Mouse (Mus musculus): ENCODE results near the gene Dedd2.

Dedd2 gene

GRCm38 (mm10) chr7:25214172-25214571, 6.2 kb downstream of the Dedd2 start:
- Histone ChIP-seq H3K36me3 (ENCODE audit: insufficient read depth, low read length) (peaks cover 82% of the 10 kb centered on the region), H3K27me3 (ENCODE audit: insufficient read depth, low read length) (no peaks in the 10 kb centered on the region), H3K9me3 (ENCODE audit: low read length) (no peaks in the 10 kb centered on the region), H3K4me1 (replicated peaks; ENCODE audit: low read depth, low read length) (peaks cover 62% of the 10 kb centered on the region), H3K4me3 (replicated peaks; ENCODE audit: low read length) (no peak overlapping the region)
- TF ChIP-seq NANOG (IDR thresholded peaks at IDR 0.05; ENCODE audit: borderline replicate concordance, low read length) (no peak), CTCF (conservative IDR thresholded peaks at IDR 0.05; ENCODE audit: low read length) (no peak), POU5F1 (IDR thresholded peaks at IDR 0.05; ENCODE audit: borderline replicate concordance, low read length) (no peak)

- Histone ChIP-seq H3K4me1 (replicated peaks; ENCODE audit: low read depth, low read length) (peaks cover 63% of the 10 kb centered on the region), H3K36me3 (ENCODE audit: insufficient read depth, low read length) (peaks cover 87% of the 10 kb centered on the region), H3K27me3 (ENCODE audit: insufficient read depth, low read length) (no peaks in the 10 kb centered on the region), H3K4me3 (replicated peaks; ENCODE audit: low read length) (no peak overlapping the region), H3K9me3 (ENCODE audit: low read length) (no peaks in the 10 kb centered on the region)
- no peak for TF ChIP-seq NANOG (IDR thresholded peaks at IDR 0.05; ENCODE audit: borderline replicate concordance, low read length)
These were observed 7.3 kb downstream of the Dedd2 start for GRCm38 (mm10) chr7:25213099-25213498.

DNA sequence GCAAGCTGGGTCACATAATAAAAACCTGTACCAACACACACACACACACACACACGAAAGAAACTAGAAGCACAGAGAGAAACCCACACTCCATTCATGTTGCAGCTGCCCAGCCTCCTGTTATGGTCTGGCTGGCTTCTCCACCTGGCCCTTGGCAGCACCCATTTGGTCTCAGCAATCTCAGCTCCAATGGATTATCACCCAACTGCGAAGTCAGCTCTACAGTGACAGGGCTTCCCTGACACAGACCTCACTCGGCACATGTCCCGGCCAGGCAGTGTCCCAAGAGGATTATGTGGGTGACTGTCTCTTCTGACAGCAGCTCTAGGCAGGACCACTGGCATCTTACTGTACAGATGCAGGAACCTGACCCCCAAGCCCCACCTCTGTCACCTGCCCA, 9.9 kb downstream of the Dedd2 start:
- no peak overlapping the region for H3K4me3 ChIP-seq (replicated peaks; ENCODE audit: low read length)
- H3K4me1 ChIP-seq (replicated peaks; ENCODE audit: low read depth, low read length), result peaks cover 71% of the 10 kb centered on the region
- H3K9me3 ChIP-seq (ENCODE audit: low read length), result no peaks in the 10 kb centered on the region
- peaks cover 90% of the 10 kb centered on the region for H3K36me3 ChIP-seq (ENCODE audit: insufficient read depth, low read length)
- H3K27me3 ChIP-seq (ENCODE audit: insufficient read depth, low read length), result no peaks in the 10 kb centered on the region
- TF ChIP-seq CTCF (conservative IDR thresholded peaks at IDR 0.05; ENCODE audit: low read length) (no peak), POU5F1 (IDR thresholded peaks at IDR 0.05; ENCODE audit: borderline replicate concordance, low read length) (no peak), NANOG (IDR thresholded peaks at IDR 0.05; ENCODE audit: borderline replicate concordance, low read length) (no peak)

DNA sequence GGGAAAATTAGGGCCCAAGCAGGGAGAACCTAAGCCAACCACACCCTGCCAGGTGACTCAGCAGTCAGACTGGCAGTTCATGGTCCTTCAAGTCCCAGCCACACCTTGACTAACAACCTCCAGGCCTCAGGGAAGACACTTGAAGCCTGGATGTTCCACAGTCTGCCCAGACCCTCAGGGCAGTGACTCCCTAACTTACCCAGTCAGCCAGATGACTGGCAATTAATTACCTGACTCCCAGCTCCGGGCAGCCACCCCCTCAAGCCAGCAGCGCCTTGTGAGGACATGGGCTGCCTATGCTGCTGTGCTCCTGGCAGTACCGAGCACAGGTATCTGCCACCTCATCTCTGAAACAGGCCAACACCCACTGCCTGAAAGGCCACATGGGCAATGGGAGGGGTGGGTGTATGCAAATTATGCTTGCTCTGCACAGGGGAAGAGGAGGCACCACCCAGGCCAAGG, 11.2 kb downstream of the Dedd2 start:
- H3K27me3 ChIP-seq (ENCODE audit: insufficient read depth, low read length), result no peaks in the 10 kb centered on the region
- H3K9me3 ChIP-seq (ENCODE audit: low read length), result no peaks in the 10 kb centered on the region
- peaks cover 73% of the 10 kb centered on the region for H3K4me1 ChIP-seq (replicated peaks; ENCODE audit: low read depth, low read length)
- no peak overlapping the region for H3K4me3 ChIP-seq (replicated peaks; ENCODE audit: low read length)
- TF ChIP-seq POU5F1 (IDR thresholded peaks at IDR 0.05; ENCODE audit: borderline replicate concordance, low read length) (no peak), NANOG (IDR thresholded peaks at IDR 0.05; ENCODE audit: borderline replicate concordance, low read length) (no peak), CTCF (conservative IDR thresholded peaks at IDR 0.05; ENCODE audit: low read length) (no peak)
- H3K36me3 ChIP-seq (ENCODE audit: insufficient read depth, low read length), result peaks cover 93% of the 10 kb centered on the region

DNA sequence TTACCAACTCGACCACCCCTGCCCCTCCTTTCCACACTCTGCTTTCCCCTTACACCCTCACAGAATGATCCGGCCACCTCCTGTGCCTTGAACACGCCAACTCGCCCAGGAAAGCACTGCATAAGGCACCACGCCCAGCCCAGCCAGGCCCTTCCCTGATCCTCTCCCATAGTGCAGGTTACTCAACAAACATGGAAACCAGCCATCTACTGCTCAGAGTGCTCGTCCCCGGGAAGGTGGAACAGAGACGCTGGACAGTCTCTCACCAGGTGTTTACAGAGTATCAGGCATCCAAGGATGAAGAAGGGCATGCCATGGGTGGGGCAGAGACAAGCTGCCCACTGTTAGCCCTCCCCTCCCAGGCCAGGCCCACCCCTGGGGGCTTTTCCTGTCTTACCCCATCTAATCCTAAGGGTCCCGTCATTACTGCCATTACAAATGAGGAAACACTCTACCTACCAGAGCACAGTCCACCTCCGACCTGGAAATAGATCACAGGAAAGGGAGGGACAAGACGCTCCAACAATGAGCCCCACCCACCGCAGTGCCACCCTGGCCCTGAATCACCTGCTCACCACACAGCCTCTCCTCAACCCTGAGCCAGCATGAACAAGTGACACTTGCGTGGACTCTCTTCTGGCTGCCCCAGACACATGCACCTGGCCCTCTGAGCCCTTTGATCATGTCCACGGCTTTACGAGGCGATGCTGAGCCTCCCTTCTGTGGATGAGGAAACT, 14.2 kb downstream of the Dedd2 start:
- TF ChIP-seq POU5F1 (IDR thresholded peaks at IDR 0.05; ENCODE audit: borderline replicate concordance, low read length) (no peak), NANOG (IDR thresholded peaks at IDR 0.05; ENCODE audit: borderline replicate concordance, low read length) (no peak)
- Histone ChIP-seq H3K4me3 (replicated peaks; ENCODE audit: low read length) (0 out of 2 replicates have a peak overlapping the region, but pooled peaks have one; percentile 32), H3K36me3 (ENCODE audit: insufficient read depth, low read length) (peaks cover 90% of the 10 kb centered on the region), H3K4me1 (replicated peaks; ENCODE audit: low read depth, low read length) (peaks cover 77% of the 10 kb centered on the region), H3K9me3 (ENCODE audit: low read length) (no peaks in the 10 kb centered on the region), H3K27me3 (ENCODE audit: insufficient read depth, low read length) (no peaks in the 10 kb centered on the region)

- peaks cover 90% of the 10 kb centered on the region for H3K36me3 ChIP-seq (ENCODE audit: insufficient read depth, low read length)
- no peak overlapping the region for H3K4me3 ChIP-seq (replicated peaks; ENCODE audit: low read length)
- TF ChIP-seq POU5F1 (IDR thresholded peaks at IDR 0.05; ENCODE audit: borderline replicate concordance, low read length) (no peak), NANOG (IDR thresholded peaks at IDR 0.05; ENCODE audit: borderline replicate concordance, low read length) (no peak), CTCF (conservative IDR thresholded peaks at IDR 0.05; ENCODE audit: low read length) (no peak)
- H3K9me3 ChIP-seq (ENCODE audit: low read length), result no peaks in the 10 kb centered on the region
- peaks cover 84% of the 10 kb centered on the region for H3K4me1 ChIP-seq (replicated peaks; ENCODE audit: low read depth, low read length)
- H3K27me3 ChIP-seq (ENCODE audit: insufficient read depth, low read length), result no peaks in the 10 kb centered on the region
These were observed 14.9 kb downstream of the Dedd2 start for GRCm38 (mm10) chr7:25205355-25206093.

GRCm38 (mm10) chr7:25203624-25204023, 16.8 kb downstream of the Dedd2 start:
- H3K4me1 ChIP-seq (replicated peaks; ENCODE audit: low read depth, low read length), result peaks cover 77% of the 10 kb centered on the region
- TF ChIP-seq NANOG (IDR thresholded peaks at IDR 0.05; ENCODE audit: borderline replicate concordance, low read length), result no peak
- no peak for TF ChIP-seq CTCF (conservative IDR thresholded peaks at IDR 0.05; ENCODE audit: low read length)
- TF ChIP-seq POU5F1 (IDR thresholded peaks at IDR 0.05; ENCODE audit: borderline replicate concordance, low read length), result no peak
- H3K4me3 ChIP-seq (replicated peaks; ENCODE audit: low read length), result peak overlapping the region; percentile 60
- no peaks in the 10 kb centered on the region for H3K27me3 ChIP-seq (ENCODE audit: insufficient read depth, low read length)
- no peaks in the 10 kb centered on the region for H3K9me3 ChIP-seq (ENCODE audit: low read length)
- H3K36me3 ChIP-seq (ENCODE audit: insufficient read depth, low read length), result peaks cover 71% of the 10 kb centered on the region

GRCm38 (mm10) chr7:25197384-25198018, 22.9 kb downstream of the Dedd2 start:
- no peaks in the 10 kb centered on the region for H3K9me3 ChIP-seq (ENCODE audit: low read length)
- H3K4me3 ChIP-seq (replicated peaks; ENCODE audit: low read length), result no peak overlapping the region
- TF ChIP-seq POU5F1 (IDR thresholded peaks at IDR 0.05; ENCODE audit: borderline replicate concordance, low read length), result no peak
- no peak for TF ChIP-seq CTCF (conservative IDR thresholded peaks at IDR 0.05; ENCODE audit: low read length)
- TF ChIP-seq NANOG (IDR thresholded peaks at IDR 0.05; ENCODE audit: borderline replicate concordance, low read length), result no peak
- H3K27me3 ChIP-seq (ENCODE audit: insufficient read depth, low read length), result no peaks in the 10 kb centered on the region
- H3K36me3 ChIP-seq (ENCODE audit: insufficient read depth, low read length), result peaks cover 14% of the 10 kb centered on the region
- H3K4me1 ChIP-seq (replicated peaks; ENCODE audit: low read depth, low read length), result peaks cover 48% of the 10 kb centered on the region
